Mouse (Mus musculus): ENCODE data around the gene Tbxa2r. TPM values are rescaled to one million over a fixed set of nuclear protein-coding genes. Genes with fewer than 3 reads are reported as not detected.

The Tbxa2r gene
- total RNA-seq (2015) (0.20 and 0.47 TPM in 2 replicates), total RNA-seq (2017) (0.47 TPM in 1 of 2 replicates, not detected in the other)

GRCm38 (mm10) chr10:81328386-81328785 is at the start of gene Tbxa2r:
Gene Tbxa2r (plus strand): TSS chr10:81328731.
- ATAC-seq (replicated peaks; ENCODE audit: poor library complexity), result peak; percentile 71

- ATAC-seq (replicated peaks; ENCODE audit: poor library complexity), result peak; percentile 39; the same call in 1 of the 2 replicates
Observed at GRCm38 (mm10) chr10:81279496-81279895, 49.0 kb upstream of the Tbxa2r start.

DNA sequence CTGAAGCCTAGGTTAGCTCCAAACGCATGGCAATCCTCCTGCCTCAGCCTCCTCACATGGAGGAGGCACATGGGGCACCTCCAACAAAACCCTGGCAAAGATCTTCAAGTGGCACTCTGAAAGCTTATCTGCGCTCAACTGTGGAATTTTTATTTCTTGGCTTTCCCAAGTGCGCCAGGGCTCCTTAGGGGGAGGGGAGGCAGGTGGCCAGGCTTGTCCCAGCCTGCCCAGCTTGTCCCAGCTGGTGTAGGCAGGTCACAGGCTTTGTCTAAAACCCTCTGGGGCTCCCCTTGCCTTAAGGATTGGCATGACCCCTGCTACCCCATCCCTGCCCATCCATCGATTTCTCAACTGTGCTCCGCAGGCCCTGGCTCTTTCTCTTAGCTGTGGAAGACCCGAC is 44.3 kb upstream of the Tbxa2r start:
- no peak for ATAC-seq (replicated peaks; ENCODE audit: poor library complexity)

DNA sequence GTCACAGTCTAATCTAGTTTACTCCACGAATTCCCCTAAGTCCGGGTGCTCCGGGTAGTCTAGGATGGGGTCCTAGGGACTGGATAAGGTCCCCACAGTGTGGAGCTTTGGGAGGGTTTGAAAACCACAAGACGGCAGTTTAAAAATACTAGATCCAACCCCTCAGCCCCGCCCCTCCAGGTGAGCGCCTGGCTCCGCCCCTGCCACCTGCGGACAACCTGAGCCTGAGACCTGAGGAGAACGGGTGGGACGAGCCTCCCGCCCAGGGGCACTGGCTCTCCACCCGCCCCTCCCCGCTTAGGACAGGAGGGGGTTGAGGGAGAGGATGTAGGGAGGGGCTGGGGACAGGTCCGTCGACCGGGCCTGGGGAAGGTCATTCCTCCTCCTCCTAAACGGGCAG is 43.8 kb upstream of the Tbxa2r start:
- no peak for ATAC-seq (replicated peaks; ENCODE audit: poor library complexity)

DNA sequence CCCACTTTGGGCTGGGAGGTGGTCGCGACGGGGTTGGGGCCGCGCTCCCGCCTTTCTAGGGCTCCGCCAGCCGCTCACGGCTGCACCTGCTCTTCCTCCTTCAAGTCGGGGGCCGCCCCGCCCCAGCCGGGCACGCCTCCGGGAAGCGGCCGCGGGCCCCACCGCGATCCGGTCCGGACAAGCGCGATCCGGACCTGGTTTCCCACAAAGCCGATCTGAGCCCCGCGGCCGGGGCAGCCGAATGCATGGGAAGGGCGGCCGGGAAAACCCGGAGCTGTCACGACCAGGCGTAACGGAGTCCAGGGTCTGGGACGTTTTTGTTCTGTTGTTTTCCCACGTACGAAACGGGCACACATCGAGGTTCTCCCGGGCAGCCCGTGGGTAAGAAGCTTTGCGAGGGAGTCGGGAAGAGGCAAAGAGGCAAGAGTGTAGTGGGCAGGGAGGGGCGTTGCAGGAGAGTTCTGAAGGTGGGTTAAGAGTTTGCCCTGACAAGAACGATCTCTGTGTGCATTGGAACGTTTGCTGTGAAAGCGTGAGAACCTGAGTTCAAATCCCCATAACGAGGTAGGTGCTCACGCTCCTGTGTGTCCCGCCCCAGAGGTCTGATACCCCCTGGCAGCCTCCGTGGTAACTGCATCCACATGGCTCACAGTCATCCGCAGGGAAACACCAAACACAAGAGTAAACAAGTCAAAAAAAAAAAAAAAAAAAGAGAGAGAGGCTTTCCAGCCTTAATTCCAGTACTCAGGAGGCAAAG is 42.7 kb upstream of the Tbxa2r start:
- peak; percentile 83 for ATAC-seq (replicated peaks; ENCODE audit: poor library complexity)

GRCm38 (mm10) chr10:81286586-81286985 is 41.9 kb upstream of the Tbxa2r start:
- ATAC-seq (replicated peaks; ENCODE audit: poor library complexity), result no peak

- 0 out of 2 replicates have a peak, but pooled peaks have one; percentile 10 for ATAC-seq (replicated peaks; ENCODE audit: poor library complexity)
Observed at GRCm38 (mm10) chr10:81287513-81288157, 40.9 kb upstream of the Tbxa2r start.

DNA sequence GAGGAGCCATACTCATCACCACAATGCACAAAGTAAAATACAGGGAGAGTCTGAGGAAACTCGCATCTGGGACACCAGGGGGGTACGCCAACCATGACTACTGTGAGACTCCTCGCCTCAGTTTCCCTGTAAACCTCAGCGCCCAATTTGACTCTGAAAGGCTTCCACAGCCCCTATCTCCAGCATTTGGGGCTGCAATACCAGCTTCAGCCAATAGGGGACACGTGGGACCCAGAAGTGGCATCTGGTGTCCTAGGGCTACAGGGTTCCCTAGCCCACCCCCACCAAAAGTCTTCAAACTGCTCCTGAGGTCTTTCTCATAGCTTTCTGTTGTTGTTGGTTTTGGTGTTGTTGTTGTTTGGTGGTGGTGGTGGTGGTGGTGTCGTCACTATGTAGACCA is 39.9 kb upstream of the Tbxa2r start:
- ATAC-seq (replicated peaks; ENCODE audit: poor library complexity), result no peak

DNA sequence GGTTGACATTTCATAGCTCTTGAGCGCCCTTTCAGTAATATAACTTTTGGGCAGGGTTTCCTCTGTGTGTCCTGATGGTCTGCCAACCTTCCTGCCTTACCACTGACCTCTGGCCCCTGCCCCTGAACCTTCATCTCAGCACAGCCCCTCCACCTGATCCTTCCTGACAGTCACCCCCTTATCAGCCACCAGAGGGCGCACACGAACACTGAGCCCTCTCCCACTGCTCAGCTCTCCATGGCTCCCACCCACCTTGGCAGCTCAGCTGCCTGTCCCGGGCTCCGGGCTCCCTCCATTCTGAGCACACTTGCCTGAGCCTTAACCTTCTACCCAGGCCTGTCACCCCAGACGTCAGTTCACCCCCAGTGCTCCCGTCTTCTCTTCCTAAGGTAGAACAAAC is 39.3 kb upstream of the Tbxa2r start:
- peak; percentile 23 for ATAC-seq (replicated peaks; ENCODE audit: poor library complexity)

DNA sequence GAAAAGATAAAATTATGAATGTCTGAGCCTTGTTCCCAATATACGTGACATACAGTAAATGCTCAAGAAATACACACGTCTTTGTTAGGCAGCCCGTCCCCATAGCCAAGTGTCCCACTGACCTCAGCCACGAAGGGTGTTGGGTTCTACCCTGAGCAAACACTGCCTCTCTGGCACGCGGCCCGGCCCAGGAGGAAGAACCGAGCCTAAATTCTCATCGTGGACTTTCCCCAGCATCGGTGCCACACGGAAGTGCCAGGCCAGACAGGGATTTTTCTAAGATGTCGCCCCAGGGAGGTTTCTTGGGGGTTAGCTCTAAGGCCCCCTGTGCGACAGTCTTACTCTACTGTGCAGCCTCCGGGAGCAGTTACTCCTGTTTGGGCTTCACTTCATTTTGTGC is 38.7 kb upstream of the Tbxa2r start:
- ATAC-seq (replicated peaks; ENCODE audit: poor library complexity), result no peak

GRCm38 (mm10) chr10:81290698-81291460 is 37.7 kb upstream of the Tbxa2r start:
- no peak for ATAC-seq (replicated peaks; ENCODE audit: poor library complexity)

GRCm38 (mm10) chr10:81291511-81292104 is 36.9 kb upstream of the Tbxa2r start, which contains the start of gene Tjp3:
Gene Tjp3 (minus strand): TSS chr10:81291581.
- no peak for ATAC-seq (replicated peaks; ENCODE audit: poor library complexity)

DNA sequence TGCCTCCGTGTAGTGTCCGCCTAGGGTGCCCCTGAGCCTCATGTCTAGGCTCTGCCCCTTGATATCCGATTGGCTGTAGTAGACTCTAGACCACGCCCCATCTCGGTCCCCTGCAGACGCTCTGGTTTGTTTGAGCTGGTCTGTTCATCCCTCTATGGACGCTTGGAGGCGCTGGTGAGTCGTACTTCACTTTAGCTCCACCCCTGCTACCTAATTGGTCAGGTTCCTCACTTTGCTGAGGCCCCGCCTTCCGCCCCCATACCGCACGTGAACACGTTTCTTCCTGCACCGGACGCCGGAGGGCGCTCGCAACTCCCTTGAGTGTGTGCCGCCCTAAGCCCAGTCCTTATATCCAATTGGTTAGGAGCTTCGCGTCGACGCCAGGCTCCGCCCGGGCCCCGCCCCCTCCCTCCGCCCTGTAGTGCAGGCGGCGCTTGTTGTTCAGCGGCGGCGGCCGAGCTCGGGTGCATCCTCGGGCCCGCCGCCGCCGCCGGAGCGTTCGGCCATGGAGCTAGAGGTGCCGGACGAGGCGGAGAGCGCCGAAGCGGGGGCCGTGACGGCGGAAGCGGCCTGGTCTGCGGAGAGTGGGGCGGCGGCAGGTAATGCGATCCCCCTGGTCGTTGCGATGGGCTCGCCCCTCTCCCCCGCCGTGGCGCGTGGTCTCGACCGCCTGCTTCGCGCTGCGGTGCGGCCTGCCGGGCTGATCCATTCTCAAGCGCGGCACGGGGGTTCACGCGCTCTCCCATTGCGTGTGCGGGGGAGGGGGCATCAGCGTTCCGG is 35.8 kb upstream of the Tbxa2r start, which contains the start of gene Pip5k1c:
TSS of gene Pip5k1c (plus strand) at position 410 of the 780 bp plus-strand sequence.
- peak; percentile 76 for ATAC-seq (replicated peaks; ENCODE audit: poor library complexity)

DNA sequence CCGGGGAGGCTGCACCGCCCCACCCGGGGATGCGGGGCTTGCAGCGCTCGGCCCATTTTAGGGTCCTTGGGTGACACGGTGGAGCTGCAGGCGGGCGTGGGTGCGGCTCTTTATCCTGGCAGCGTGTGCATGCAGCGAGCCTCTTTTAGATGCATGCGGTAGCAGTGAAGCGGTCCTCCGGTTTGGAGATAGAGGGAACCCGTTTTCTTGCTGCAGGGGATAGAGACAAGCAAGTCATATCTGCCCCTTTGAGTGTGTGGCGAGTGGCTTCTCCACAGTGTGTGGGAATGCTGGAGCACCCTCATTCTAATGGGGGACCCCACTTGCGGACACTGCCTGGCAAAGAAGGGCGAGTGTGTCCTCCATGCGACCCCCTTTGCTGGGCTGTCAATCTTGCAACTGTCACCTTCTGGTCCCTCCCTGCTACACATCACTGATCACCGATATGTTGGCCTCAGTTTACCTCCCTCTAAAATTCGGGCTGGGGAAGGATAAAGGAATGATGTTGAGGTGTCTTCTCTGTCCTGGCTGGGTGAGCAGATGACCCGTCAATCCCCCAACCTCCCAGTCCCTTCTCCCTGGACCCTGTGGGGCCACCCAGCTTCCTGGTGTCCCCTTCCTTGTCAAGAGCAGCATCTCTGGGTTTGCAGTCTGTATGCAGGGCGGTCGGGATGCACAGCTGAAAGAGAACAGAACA is 35.0 kb upstream of the Tbxa2r start:
- ATAC-seq (replicated peaks; ENCODE audit: poor library complexity), result no peak

DNA sequence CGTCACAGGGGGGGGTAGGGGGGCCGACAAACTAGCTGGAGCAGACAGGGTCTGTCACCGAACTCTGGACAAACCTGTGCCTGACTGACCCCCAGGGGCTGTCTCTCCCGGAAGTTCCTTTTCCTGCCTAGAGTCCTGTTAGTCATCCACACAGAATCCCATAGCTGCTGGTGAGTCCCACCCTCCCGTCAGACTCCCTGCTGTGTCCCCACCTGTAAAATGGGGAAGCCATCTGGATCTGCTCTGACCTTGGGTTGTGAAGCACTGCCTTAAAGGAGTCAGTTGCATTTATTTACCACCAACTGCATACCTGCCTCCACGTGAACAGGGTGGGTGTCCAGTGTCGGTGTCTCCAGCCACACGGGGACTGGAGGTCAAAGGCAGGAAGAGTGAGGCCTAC is 34.1 kb upstream of the Tbxa2r start:
- no peak for ATAC-seq (replicated peaks; ENCODE audit: poor library complexity)

DNA sequence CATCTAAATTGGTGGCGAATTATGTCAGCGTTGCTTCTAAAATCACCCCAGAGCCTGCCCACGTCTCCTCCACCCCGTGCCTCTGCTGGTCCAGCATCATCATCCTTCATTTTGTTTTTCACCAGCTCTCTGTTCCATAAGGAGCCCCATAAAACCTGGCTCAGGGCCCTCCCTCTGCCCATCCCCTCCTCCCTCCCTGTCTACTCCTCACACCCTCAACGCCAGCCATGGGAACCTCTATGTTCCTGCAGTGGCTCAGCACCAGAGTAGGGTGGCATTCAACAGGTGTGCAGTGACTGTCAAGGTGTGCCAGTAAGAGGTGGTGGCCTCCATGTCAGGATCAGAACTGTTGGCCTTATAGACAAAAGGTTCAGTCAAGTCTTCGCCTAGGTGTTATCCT is 33.3 kb upstream of the Tbxa2r start:
- no peak for ATAC-seq (replicated peaks; ENCODE audit: poor library complexity)

GRCm38 (mm10) chr10:81297246-81297645 is 31.3 kb upstream of the Tbxa2r start:
- no peak for ATAC-seq (replicated peaks; ENCODE audit: poor library complexity)

DNA sequence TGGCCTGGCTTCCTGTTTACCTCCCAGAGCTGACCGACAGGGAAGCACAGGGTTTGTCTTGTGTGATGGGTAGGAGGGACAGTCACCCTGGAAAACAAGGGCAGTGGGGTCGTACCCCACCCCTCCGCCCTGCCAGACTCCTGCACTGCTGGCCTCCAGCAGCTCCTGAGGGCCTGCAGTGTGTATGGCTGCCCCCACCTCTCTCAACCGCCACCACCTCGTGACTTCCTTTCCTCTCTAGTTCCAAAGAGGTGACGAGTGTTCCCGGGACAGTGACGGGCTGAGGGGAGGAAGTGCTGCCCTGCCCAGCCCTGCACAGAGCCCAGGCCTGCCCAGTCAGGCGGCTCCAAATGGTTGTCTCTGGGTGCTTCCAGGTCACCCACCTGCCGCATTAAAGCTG is 30.7 kb upstream of the Tbxa2r start:
- ATAC-seq (replicated peaks; ENCODE audit: poor library complexity), result peak; percentile 57

- ATAC-seq (replicated peaks; ENCODE audit: poor library complexity), result peak; percentile 58
Observed at GRCm38 (mm10) chr10:81298369-81299100, 30.0 kb upstream of the Tbxa2r start.

Measured in megakaryocyte progenitor cell, adult 5-6 weeks (primary cell).